Mouse (Mus musculus) kidney, postnatal 0 days (tissue): ENCODE measurements around the gene Pigyl. TPM values are rescaled to one million over a fixed set of nuclear protein-coding genes. Genes with fewer than 3 reads are reported as not detected.

Source experiments
- ATAC-seq: fragments of 200-750 bp; cut with Nextera tagmentation; replicated peaks from 2 replicates; pipeline ENCODE4 v1.8.0; 2017; ENCODE audit warnings: low read depth, moderate number of reproducible peaks, moderate TSS enrichment, moderate library complexity; ENCODE audit not compliant: low FRiP score
- DNase-seq: peaks from one replicate; pipeline ENCODE4 v3.0.0-alpha.2; 2016; ENCODE audit warnings: low spot score
- H3K27ac ChIP-seq: fragments of 300-500 bp; sonication (generic); 2 replicates; pipeline ENCODE4 v1.5.1; 2014; ENCODE audit warnings: mild to moderate bottlenecking
- H3K27me3 ChIP-seq: fragments of 300-500 bp; sonication (generic); 2 replicates; pipeline ENCODE4 v1.6.1; 2014; ENCODE audit warnings: low read length, mixed read lengths; ENCODE audit not compliant: insufficient read depth
- H3K36me3 ChIP-seq: fragments of 300-500 bp; sonication (generic); 2 replicates; pipeline ENCODE4 v1.6.1; 2014; ENCODE audit warnings: low read length, mixed read lengths; ENCODE audit not compliant: insufficient read depth
- H3K4me1 ChIP-seq: fragments of 300-500 bp; sonication (generic); replicated peaks from 2 replicates; pipeline ENCODE4 v1.6.1; 2014; ENCODE audit warnings: antibody characterized with exemption, low read length, mixed read lengths; ENCODE audit not compliant: insufficient read depth
- H3K4me2 ChIP-seq: fragments of 300-500 bp; sonication (generic); 2 replicates; pipeline ENCODE4 v1.6.1; 2014; ENCODE audit warnings: mild to moderate bottlenecking, low read length, moderate library complexity, mixed read lengths
- H3K4me3 ChIP-seq: fragments of 300-500 bp; sonication (generic); replicated peaks from 2 replicates; pipeline ENCODE4 v1.5.1; 2014; ENCODE audit warnings: low read depth, low read length
- H3K9ac ChIP-seq: fragments of 300-500 bp; sonication (generic); 2 replicates; pipeline ENCODE4 v1.6.1; 2014; ENCODE audit warnings: low read depth, low read length
- H3K9me3 ChIP-seq: fragments of 300-500 bp; sonication (generic); replicated peaks from 2 replicates; pipeline ENCODE4 v1.6.1; 2016; ENCODE audit warnings: low read length, inconsistent platforms, mixed read lengths
- CTCF ChIP-seq: IDR thresholded peaks from 2 replicates; pipeline ENCODE4 v1.5.1; 2016; ENCODE audit warnings: antibody characterized with exemption, low read depth, mild to moderate bottlenecking, moderate library complexity
- WGBS: fragments of 180-500 bp; shearing (Covaris S2); extraction: QIAGEN DNeasy Blood & Tissue Kit; methylation state at CpG from one replicate; pipeline ENCODE4 v1.1.7; 2014; 5-methylcytosine and 5-hydroxymethylcytosine counted together
- polyA plus RNA-seq: library from polyadenylated mRNA; unstranded; fragments of >200 nt; fragmentation: Nextera tagmentation; extraction: Ambion mirVana; gene quantifications from 2 replicates; pipeline ENCODE4 v1.2.1, GENCODE M21; 2015

The Pigyl gene
- polyA plus RNA-seq, 1 experiment from 2014 or later, result 111 TPM

DNA sequence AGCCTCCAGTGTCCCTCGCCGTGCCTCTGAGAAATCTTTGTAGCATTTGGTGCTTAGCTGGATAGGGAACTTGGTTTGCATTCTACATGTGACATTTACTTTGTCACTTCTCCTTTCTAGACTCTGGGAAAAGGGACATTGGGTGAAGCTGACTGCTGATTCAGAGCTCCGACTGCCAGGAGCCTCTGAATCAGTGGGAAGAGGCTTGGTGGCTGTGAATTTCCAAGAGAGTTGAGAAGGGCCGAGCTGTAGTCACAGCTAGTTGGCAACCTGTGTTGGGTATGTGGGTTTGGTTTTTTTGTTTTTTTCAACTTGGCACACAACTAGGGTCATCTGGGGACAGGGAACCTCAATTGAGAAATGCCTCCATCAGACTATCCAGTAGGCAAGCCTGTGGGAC, 37.1 kb upstream of the Pigyl start:
- H3K9ac ChIP-seq, result no peak overlapping the region
- no peaks in the 10 kb centered on the region for H3K27me3 ChIP-seq
- H3K27ac ChIP-seq, result no peak overlapping the region
- DNase-seq (no peak), ATAC-seq (no peak)
- no peak overlapping the region for H3K4me3 ChIP-seq
- WGBS, result 90% methylated on average over 4 of the region's 4 CpGs
- no peak overlapping the region for H3K4me2 ChIP-seq
- H3K4me1 ChIP-seq, result peaks cover 5% of the 10 kb centered on the region; the same call in 1 of the 2 replicates
- H3K36me3 ChIP-seq, result no peaks in the 10 kb centered on the region
- H3K9me3 ChIP-seq, result no peaks in the 10 kb centered on the region
- TF ChIP-seq CTCF, result no peak

- no peaks in the 10 kb centered on the region for H3K9me3 ChIP-seq
- no peak overlapping the region for H3K4me3 ChIP-seq
- no peaks in the 10 kb centered on the region for H3K4me1 ChIP-seq
- no peaks in the 10 kb centered on the region for H3K36me3 ChIP-seq
- no peak overlapping the region for H3K27ac ChIP-seq
- ATAC-seq, result no peak
- H3K27me3 ChIP-seq, result no peaks in the 10 kb centered on the region
- no peak overlapping the region for H3K9ac ChIP-seq
- no peak overlapping the region for H3K4me2 ChIP-seq
- no peak for TF ChIP-seq CTCF
- DNase-seq, result no peak
Measured at GRCm38 (mm10) chr9:22121545-22121944, 35.1 kb upstream of the Pigyl start.

GRCm38 (mm10) chr9:22122005-22122404, 34.6 kb upstream of the Pigyl start:
- no peak for TF ChIP-seq CTCF
- DNase-seq (no peak), ATAC-seq (no peak)
- Histone ChIP-seq H3K4me3 (no peak overlapping the region), H3K27ac (no peak overlapping the region), H3K36me3 (no peaks in the 10 kb centered on the region), H3K9ac (no peak overlapping the region), H3K9me3 (no peaks in the 10 kb centered on the region), H3K27me3 (no peaks in the 10 kb centered on the region), H3K4me2 (no peak overlapping the region), H3K4me1 (no peaks in the 10 kb centered on the region)
- WGBS, result 76% methylated on average over 3 of the region's 3 CpGs

GRCm38 (mm10) chr9:22123069-22123609, 33.5 kb upstream of the Pigyl start:
- no peak for TF ChIP-seq CTCF

GRCm38 (mm10) chr9:22124169-22124568, 32.5 kb upstream of the Pigyl start:
- H3K27ac ChIP-seq, result no peak overlapping the region
- H3K27me3 ChIP-seq, result no peaks in the 10 kb centered on the region
- no peaks in the 10 kb centered on the region for H3K36me3 ChIP-seq
- H3K9me3 ChIP-seq, result no peaks in the 10 kb centered on the region
- no peak for TF ChIP-seq CTCF
- no peak overlapping the region for H3K4me2 ChIP-seq
- ATAC-seq (no peak), DNase-seq (no peak)
- WGBS, result 85% methylated on average over 3 of the region's 3 CpGs
- no peak overlapping the region for H3K4me3 ChIP-seq
- no peak overlapping the region for H3K9ac ChIP-seq
- no peaks in the 10 kb centered on the region for H3K4me1 ChIP-seq

More at GRCm38 (mm10) chr9:22123069-22123609, 33.5 kb upstream of the Pigyl start:
- Histone ChIP-seq H3K4me1 (no peaks in the 10 kb centered on the region), H3K27ac (no peak overlapping the region), H3K4me3 (no peak overlapping the region), H3K27me3 (no peaks in the 10 kb centered on the region), H3K36me3 (no peaks in the 10 kb centered on the region), H3K9me3 (no peaks in the 10 kb centered on the region), H3K4me2 (no peak overlapping the region), H3K9ac (no peak overlapping the region)
- ATAC-seq, result no peak
- 86% methylated on average over 7 of the region's 7 CpGs for WGBS
- DNase-seq, result no peak

GRCm38 (mm10) chr9:22125246-22126027, 31.2 kb upstream of the Pigyl start:
- H3K27me3 ChIP-seq, result no peaks in the 10 kb centered on the region
- DNase-seq, result no peak
- no peak overlapping the region for H3K27ac ChIP-seq
- no peaks in the 10 kb centered on the region for H3K36me3 ChIP-seq
- H3K4me3 ChIP-seq, result no peak overlapping the region
- H3K9ac ChIP-seq, result no peak overlapping the region
- 86% methylated on average over 15 of the region's 15 CpGs for WGBS
- H3K4me1 ChIP-seq, result no peaks in the 10 kb centered on the region
- no peaks in the 10 kb centered on the region for H3K9me3 ChIP-seq
- H3K4me2 ChIP-seq, result no peak overlapping the region
- ATAC-seq, result no peak
- TF ChIP-seq CTCF, result no peak
